Mouse (Mus musculus) embryonic fibroblast, embryonic 13.5 days (primary cell): ENCODE measurements around the gene Ppp2r3c.

Experiments used
- CTCF ChIP-seq: IDR thresholded peaks from 2 replicates; pipeline ENCODE4 v1.5.1; 2011; ENCODE audit warnings: mild to moderate bottlenecking, control low read depth, low read length, moderate library complexity, borderline replicate concordance; ENCODE audit not compliant: insufficient read depth
- POLR2A ChIP-seq: IDR thresholded peaks from 2 replicates; pipeline ENCODE4 v1.6.1; 2011; ENCODE audit warnings: low read depth, mild to moderate bottlenecking, control low read depth, low read length, moderate library complexity

- TF ChIP-seq CTCF (no peak), POLR2A (no peak)
These were observed 30.9 kb upstream of the Ppp2r3c start for GRCm38 (mm10) chr12:55333662-55334061.
